Mouse (Mus musculus): ENCODE measurements at regions not wholly inside any gene's neighbourhood (a gene's known extent, or its start where the extent isn't known, plus 50 kb on each side); places are given as distances from the start of the nearest gene placed in this dataset.

GRCm38 (mm10) chr12:9847465-9848205, 277.7 kb downstream of the Osr1 start:
- no peak for DNase-seq

DNA sequence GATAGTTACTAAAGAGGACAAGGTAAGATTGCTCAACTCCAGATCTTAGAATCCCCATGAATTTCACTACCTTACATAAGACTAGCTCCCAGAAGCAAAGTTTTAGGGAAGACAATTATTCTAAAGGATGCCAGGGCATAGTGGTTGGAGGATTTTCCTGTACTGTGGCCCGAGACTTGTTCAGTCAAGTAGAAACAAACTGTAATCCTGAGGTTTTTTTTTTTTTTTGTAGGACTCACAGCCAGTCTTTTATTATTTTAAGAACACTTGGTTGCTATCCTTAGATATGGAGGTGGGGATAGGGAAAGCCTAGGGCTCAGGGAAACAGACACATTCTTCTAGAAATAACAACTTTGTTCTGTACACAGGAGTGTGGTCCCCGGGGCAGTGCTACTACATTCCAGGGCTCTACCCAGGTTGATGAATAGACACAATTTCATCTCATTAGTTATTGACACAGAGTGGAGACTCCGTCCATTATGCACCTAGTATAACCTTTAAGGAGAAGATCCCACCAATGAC, 285.6 kb downstream of the Osr1 start:
- no peak for DNase-seq

DNA sequence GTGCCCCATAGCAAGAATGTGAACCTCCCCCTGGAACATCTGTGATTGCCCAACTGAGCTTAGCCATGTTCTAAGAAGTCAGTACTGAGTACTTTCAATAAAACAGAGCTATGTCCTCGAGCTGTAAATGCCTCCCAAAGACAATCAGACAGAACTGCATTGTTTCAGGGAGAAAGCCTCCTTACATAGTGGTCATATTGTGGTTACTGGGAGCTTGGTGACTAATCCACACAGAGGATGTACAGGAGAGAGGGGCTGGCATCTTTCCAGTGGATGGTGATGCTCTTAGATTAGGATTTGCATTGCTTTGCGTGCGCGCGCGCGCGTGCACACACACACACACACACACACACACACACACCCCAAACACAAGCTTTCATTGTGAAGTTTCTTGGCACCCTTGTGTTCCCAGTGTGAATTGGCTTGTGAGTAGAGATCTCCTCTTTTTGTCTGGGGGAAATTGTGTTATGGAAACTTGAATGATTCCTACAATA, 286.3 kb downstream of the Osr1 start:
- no peak for DNase-seq

GRCm38 (mm10) chr12:9857990-9858389, 288.1 kb downstream of the Osr1 start:
- DNase-seq: no peak

DNA sequence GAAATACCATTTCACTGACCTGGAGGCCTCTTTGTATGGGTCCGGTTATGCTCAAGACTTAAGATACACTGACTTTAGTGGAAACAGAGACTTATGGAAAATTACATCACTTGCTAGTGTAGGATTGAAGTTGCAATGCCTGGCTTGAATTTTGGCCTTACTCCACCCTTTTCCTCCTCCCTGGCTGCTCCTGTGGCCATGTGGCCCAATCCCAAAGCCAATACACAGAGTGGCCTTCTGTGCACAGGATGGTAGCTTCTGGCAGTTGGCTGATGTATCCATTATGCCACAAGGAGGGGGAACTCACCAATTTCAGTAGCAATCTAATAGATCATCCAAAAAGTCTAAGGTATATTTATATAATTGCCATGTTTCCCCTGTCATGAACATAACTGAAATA, 292.4 kb downstream of the Osr1 start:
- DNase-seq: no peak

- no peak for DNase-seq
These were observed 302.3 kb downstream of the Osr1 start for GRCm38 (mm10) chr12:9872236-9872635.

- DNase-seq: no peak
These were observed 303.3 kb downstream of the Osr1 start for GRCm38 (mm10) chr12:9873214-9873613.

DNA sequence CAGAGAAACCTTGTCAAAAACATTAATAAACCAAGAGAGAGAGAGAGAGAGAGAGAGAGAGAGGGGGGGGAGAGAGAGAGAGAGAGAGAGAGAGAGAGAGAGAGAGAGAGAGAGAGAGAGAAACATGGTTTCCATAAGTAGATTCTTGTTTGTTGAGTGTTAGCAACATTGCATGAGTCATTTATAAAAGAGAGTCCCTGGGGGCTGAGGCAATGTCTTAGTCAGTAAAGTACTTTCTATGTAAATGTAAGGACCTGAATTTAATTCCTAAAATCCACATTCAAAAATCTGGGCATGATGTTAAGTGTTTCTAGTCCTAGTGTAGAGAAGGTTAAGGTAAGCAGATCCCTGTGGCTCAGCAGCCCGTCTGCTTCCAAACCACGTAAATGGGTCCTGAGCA, 304.9 kb downstream of the Osr1 start:
- no peak for DNase-seq

- DNase-seq: no peak
These were observed 312.2 kb downstream of the Osr1 start for GRCm38 (mm10) chr12:9881953-9882623.

- DNase-seq: no peak
These were observed 313.3 kb downstream of the Osr1 start for GRCm38 (mm10) chr12:9883037-9883730.

GRCm38 (mm10) chr12:9894521-9894920, 324.6 kb downstream of the Osr1 start:
- no peak for DNase-seq

DNA sequence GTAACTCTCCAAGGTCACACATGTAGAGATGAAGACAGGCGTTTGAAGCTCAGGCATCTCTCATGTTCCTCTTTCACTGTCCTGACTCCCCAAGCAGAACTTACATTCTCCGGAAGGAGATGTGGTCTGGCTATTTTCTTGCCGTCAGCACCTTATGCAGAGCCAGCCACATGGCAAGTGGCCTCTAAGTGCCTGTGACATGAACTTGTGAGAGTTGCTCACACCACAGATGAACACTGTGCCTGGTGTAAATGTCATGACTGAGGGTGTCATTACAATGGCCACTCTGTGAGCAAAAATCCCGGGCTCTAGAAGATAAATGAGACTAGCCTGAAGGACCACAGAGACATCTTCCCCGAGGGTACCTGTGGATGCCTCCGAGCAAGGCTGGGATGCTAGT, 328.1 kb downstream of the Osr1 start:
- DNase-seq: no peak

GRCm38 (mm10) chr12:9898420-9898819, 328.5 kb downstream of the Osr1 start:
- no peak for DNase-seq

GRCm38 (mm10) chr12:9901948-9902347, 332.0 kb downstream of the Osr1 start:
- DNase-seq: no peak

DNA sequence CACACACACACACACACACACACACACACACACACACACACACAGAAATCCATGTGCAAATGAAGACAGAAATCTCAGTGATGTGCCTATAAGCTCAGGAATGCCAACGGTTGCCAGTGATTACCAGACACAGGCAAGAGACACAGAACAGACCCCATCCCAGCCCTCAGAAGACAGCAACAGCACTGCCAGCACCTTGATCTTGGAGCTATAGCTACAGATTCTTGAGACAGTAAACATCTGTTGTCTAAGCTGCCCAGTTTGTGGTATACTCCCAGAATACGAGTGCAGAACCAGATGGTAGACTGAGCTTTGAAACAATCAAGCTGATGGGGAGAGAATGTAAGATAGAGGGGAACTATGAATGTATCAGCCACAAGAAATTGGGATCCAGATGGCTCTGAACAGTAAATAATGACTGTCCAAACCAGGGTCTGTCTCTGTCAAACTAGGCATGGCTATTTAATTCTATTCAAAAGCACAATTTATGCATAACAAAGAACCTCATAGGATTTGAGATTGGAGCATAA, 333.9 kb downstream of the Osr1 start:
- no peak for DNase-seq

GRCm38 (mm10) chr12:9912333-9912732, 342.4 kb downstream of the Osr1 start:
- DNase-seq: no peak

DNA sequence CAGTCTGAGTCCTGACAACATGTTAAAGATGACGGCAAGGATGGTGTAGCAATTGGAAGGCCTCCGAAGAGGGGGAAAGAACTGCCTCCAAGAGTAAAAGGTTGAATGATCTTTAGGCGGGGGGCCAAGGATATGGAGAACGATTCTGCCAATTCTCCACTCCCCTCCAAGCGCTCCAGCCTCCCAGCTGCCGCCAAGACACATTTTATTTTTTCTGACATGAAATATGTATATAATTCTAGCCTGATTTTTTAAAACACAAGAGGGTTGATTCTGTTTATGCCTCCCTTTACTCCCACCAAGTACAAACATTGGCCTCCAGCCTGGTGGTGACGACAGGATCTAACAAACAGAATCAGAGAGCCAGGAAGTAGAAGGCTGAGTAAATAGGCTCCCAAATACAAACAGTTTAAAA, 345.8 kb downstream of the Osr1 start:
- no peak for DNase-seq

DNA sequence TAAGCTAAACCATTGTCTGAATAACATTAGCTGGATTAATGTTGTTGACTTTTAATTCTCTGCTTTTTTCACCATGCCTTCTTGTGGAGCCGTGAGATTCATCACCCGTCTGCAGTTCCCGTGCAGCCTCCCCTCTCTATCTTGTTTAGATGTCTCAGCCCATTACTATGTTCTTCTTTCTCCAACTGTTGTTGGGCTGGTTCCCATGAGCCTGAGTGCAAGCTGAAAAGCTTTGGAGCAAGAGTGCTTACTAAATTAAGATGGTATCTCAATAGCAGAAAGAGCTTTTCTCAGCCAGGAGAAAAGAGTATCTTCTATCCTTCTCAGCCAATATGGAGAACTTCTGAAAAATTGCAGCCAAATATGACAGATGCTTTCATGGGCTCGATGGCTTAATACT, 348.1 kb downstream of the Osr1 start:
- DNase-seq: no peak

DNA sequence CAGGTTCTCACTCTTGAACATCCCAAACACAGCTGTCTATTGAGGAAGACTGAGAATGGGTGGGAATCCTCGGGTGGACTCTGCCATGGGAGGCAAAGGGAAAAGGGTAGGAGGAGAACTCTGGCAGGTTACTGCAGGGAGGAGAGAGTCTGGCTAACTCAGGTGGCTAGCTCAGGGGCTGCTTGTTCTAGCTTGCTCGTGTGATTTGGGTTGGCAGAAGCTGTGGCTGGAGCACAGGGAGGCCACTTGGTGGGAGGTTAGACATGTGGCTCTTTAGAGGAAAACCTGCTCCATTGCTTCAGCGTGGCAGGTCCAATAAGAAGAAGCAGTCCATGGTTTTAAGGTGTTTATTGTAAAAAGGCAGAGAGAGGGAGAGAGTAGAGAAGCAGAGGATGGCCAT, 349.1 kb downstream of the Osr1 start:
- DNase-seq: no peak

DNA sequence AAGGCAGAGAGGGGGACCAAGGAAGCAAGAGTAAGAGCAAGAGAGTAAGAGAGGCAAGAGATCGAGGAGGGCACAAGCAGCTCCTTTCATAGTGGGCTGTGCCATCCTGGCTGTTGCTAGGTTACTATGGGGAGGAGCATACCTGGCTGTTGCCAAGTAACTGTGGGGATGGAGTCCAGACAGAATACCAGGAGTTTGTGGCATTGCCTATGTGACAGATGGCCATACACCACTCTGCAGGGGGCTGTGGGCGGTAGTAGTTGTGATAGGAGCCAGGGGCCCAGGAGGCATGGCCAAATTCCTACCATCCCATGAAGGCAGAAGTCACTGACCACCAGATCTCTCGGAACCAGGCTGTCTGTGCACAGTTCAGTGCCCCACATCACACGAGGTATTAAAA, 349.5 kb downstream of the Osr1 start:
- DNase-seq: no peak

GRCm38 (mm10) chr12:9920401-9920800, 350.5 kb downstream of the Osr1 start:
- DNase-seq: no peak

DNA sequence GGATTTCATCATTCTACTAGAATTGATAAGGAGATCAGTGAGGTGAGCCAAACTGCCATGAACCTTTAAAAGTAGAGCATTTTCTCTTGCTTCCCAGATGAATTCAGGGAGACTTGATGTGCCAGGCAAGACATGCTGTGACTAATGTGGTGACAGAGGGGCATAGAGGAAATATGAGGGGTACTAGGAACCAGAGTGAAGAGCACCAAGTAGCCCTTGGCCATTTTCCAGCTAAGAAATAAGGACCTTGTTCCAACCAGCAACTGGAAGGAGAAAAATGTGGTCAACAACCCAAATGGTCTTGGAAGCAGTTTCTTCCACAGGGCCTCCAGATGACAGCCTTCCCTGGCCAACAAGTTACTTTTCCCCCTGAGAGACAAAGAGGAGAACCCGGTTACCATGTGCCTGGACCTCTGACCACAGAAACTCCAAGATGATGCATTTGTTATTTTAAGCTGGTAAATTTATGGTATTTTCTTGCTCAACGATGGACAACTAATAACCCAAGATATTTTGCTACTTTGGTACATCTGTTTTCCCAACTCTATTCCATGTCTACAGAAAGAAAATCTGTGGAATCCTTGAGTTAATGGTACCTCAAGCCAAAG, 351.8 kb downstream of the Osr1 start:
- no peak for DNase-seq

All from adrenal gland, postnatal 14 days (tissue).